Mouse (Mus musculus) frontal cortex, postnatal 14 days (tissue): ENCODE measurements at regions not wholly inside any gene's neighbourhood (a gene's known extent, or its start where the extent isn't known, plus 50 kb on each side); places are given as distances from the start of the nearest gene placed in this dataset.

Experiments used
- DNase-seq, 2 experiments: peaks; one replicate each; pipeline ENCODE4 v3.0.0; 2022; ENCODE audit warnings: low spot score in 2 of 2

GRCm38 (mm10) chr6:139391307-139391706 is 110.5 kb downstream of the Rergl start:
- DNase-seq: peak; percentile 16 to 54

DNA sequence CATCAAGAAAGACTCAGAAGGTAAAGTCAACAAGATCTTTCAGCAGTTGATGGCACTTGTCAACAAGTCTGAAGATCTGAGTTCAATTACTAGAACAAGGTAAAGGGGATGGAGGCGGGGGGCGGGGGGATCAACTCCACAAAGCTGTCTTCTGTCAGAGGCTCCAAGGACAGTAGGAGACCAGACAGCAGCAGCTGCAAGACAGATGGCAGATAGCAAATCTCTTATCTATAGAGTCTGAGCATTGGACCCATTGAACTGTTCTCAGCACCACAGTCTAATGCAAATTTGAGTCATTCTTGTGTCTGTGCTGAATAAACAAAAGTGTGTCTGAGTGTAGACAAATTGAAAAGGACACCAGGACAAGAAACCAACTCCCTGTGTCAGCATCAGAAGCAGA is 150.8 kb downstream of the Rergl start:
- no peak for DNase-seq

DNA sequence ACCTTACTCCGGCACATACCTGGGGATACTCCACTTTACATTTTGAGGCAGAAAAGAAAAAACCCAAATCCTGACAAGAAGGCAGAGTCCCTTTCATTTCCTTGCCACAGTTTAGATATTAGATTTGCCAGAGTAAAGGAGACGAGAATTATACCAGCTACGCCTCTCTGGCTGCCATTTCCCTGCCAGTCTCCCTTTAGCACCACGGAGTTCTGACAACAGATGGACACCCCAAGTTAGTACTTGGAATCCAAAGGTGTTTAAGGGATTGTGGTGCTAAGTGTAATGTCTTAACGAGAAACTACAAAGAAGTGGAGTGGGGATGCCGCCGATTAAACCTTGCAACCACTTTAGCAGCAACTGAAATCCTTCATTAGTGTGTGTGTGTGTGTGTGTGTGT is 176.6 kb downstream of the Rergl start:
- no peak for DNase-seq

DNA sequence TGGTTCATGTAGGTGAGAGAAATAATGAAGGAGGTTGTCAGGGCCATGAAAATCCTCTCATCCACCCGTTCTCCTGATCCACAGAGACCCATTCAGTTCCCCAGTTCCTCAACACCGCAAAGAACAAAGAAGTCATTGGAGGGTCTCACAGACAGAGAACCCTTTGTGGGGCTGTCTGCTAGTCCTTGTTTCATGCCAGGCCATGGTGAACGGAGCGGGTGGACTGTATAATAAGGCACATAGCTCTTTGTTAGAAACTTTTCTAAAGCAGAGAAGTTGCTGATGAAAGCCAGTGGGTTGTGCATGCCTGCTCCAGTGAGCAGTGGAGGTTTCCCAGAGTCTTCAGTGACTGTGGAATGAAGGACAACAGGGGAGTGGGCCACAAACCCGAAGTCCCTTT is 194.1 kb downstream of the Rergl start:
- DNase-seq: no peak

DNA sequence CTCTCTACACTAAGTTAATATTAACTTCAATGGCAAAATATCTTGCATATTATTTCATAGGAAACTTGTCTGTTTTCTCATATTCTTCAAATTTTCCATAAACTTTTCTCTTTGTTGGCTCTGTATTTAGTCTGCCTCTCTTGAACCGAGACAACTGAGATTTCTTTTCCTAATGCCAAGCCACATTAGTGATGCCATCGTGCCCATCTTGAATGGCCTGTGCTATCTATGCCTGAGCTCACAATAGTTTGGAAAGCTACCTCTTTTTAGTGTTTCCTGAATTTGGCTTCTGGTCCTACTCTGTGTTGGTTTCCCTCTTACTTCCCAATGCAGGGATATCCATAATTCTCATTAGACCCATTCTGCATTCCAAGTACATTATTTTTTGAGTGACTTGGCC is 197.5 kb downstream of the Rergl start:
- DNase-seq: no peak

GRCm38 (mm10) chr6:139295701-139296100 is 206.1 kb downstream of the Rergl start:
- no peak for DNase-seq

DNA sequence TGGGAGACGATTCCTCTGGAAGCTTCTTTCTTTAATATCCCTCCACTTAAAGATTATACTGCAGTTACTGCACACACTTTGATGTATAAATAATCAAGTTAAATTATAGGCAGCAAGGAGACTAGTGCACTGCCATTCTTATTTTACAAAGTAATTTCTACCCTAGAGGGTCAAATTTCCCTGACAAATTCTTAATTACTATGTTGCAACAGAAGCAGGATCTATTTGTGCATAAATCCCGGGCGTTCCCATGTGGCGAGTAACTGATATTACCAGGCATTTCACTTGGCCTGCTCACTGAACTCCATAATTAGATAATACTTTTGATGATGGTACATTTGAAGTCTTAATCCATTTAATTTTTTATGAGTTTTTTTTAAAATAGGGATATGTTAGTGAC is 222.7 kb downstream of the Rergl start:
- DNase-seq: no peak

- DNase-seq: no peak
These were observed 226.3 kb downstream of the Rergl start for GRCm38 (mm10) chr6:139275512-139275911.

DNA sequence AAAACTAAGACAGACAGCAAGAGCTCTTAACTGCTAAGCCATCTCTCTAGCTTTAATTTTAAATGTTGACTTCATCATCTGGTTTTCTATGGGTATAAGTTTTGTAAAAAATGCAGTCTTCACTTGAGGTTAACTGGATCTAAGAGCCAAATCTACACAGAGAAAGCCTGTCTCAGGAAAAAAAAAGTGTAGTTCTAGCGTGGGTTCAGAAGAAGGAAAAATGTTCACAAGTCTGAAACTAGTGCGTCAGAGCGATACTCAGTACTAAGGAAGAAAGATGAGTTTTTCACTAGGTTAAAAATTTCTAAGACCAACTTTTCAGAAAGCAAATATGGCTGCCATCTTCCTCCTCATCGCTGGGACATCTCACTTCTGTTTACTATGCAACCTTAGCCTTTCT is 248.1 kb downstream of the Rergl start:
- no peak for DNase-seq

DNA sequence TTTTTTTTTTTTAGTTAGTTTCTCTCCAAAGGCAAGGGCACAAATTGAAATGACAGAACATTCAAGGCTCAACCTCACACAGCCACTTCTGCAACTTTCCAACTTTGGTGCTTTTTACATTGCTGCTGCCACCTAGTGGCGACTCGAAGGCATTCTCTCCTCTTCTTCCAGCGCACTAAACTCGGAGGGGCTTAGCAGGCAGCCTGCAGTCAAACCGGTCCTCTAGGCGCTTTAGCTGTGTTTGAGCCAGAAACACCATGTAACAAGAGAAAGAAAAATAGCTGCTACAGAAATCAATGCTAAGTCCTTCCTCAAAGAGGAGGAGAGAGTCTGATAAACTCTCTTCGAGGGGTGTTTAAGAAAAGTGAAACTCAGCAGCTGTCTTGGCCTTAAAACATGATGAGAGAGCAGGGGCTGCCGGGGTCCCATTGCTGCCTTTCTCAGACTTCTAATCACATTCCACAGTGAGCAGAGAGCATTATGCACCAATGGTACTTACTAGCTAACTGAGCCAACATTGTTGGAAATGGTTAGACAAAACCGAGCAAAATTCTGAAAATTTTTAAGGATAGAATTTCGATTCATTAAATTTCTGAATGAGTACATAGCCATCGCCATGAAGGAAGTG is 252.7 kb downstream of the Rergl start:
- peak; percentile 51 to 66 for DNase-seq

GRCm38 (mm10) chr6:139226127-139226526 is 275.6 kb downstream of the Rergl start:
- DNase-seq: no peak

DNA sequence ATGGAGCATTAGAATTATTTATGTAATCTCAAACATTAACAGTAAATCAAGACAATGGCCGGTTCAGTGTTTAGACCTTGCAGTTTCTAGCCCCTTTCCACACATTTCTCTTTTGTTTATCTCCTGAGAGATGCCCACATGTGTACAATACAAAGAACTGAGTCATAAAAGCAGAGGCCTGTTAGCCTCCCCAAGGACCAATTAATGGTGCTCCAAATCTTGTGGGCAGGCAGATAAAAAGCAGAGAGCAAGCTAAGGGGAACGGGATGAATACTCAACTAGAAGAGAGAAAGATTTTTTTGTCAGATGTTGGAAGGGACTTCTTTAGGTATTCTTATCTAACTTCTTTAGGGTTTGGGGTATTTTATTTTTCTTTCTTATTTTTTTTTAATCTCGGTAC is 287.3 kb downstream of the Rergl start:
- DNase-seq: no peak

GRCm38 (mm10) chr6:139210256-139210655 is 291.5 kb downstream of the Rergl start:
- no peak for DNase-seq

DNA sequence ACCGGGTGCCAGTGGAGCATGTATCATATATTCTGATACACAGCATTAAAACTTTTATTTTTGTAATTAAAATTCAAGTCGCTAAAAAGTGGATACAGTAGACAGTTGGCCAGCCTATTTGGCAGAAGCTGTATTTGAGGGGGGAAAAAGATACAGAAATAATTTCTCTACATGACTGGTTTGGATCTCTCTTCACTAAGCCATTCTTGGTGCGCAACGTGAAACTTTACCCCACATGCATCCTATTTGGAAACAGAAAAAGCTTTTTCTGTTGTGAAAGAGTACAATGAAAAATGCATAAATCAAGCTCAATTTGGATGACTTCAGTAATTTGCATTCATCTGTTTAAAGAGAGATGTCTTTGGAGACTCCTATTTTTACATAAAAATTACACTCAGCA is 303.2 kb downstream of the Rergl start:
- DNase-seq: no peak

DNA sequence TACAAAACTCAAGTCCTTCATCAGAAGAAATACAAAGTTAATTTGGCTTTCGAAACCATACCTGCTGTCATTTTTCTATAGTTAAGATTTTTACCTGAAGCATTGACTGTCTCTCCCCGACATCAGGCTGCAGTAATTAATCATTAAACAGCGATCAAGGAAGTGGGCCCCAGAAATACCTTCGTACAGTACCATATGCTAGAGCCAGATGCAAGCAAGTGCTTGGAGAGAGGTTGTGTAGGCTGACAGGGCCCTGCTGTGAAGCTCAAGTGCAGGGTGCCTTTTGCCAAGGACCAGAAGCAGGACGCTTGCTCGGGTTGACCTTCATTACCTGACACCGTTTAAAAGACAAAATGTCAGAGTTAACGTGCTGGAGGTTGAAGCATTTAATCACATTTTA is 315.3 kb downstream of the Rergl start:
- no peak for DNase-seq

GRCm38 (mm10) chr6:139160352-139160751 is 341.4 kb downstream of the Rergl start:
- DNase-seq: no peak

DNA sequence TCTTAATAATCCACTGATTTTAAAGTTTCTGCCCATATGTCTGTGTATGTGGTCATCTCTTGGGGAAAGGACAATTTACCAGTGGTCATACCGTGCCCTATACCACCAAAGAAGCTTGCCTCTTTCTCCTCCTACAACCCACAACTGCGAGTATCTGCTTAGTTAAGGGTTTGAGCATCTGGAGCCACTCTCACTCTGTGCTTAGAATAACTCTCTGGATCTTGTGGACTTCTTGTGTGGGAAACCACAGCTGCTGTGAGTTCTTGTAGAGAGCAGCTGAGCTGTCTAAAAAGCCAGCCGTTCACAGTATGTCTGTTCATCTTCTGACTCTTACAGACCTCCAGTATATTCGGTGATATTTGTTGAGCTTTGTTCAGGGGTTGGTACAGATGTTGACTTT is 342.0 kb downstream of the Rergl start:
- DNase-seq: peak; percentile 20 to 23

GRCm38 (mm10) chr6:139154802-139155201 is 347.0 kb downstream of the Rergl start:
- DNase-seq: no peak

GRCm38 (mm10) chr6:139135693-139136092 is 366.1 kb downstream of the Rergl start:
- no peak for DNase-seq

- DNase-seq: no peak
These were observed 369.6 kb downstream of the Rergl start for GRCm38 (mm10) chr6:139132083-139132679.

DNA sequence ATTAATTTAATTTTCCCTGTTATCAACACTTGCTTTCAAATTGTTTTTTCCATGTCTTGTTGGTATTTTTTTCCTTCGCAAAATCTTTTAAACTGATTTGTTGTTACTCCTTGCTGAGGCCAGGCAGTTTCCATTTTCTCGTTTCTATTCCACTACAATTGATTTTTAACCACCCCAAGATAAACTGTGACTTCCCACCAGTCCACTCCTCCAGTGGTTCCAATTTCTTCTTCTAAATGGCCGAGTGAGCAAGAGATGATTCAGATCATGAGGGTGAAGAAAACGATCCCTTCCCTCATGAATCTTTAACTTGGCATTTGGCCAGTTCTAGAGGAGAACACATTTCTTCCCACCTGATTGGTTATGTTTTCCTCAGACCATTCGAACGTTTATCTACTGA is 393.5 kb downstream of the Rergl start:
- DNase-seq: no peak

- DNase-seq: no peak
These were observed 398.4 kb downstream of the Rergl start for GRCm38 (mm10) chr6:139103397-139103796.

- no peak for DNase-seq
These were observed 402.5 kb downstream of the Rergl start for GRCm38 (mm10) chr6:139099273-139099672.

DNA sequence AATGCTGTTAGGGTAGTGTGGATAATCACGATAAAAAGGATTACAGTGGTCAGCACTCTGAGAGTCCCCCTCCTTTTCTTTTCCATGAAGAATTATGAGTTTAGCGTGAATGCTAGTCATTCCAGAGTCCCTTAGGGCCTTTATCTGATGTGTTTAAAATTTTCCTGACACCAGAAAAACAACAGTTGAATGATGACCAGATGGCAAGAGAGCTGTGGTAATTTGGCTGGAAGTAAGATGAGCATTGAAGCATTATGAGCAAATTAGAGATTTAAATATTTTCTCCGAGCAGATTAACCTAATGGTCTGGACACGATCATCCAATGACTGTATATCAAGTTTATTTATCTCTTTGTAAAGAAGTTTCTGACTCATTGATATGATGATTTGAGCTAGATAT is 417.1 kb upstream of the Igbp1b start:
- no peak for DNase-seq
